ENCODE assay signal across 8 mouse cellular contexts in genomic region chr17:5190367-5190766, GRCm38 (mm10).
DNase-seq lines count a peak whose midpoint lies in the region; ATAC-seq and TF ChIP-seq lines count a peak whose summit lies in the region.

No protein-coding gene starts in this region.

- no peak for TF ChIP-seq POLR2A in spleen, adult 2 months (IDR thresholded peaks at IDR 0.05; ENCODE audit: low read depth, low read length)

- no peak for TF ChIP-seq CTCF in spleen, adult 2 months (IDR thresholded peaks at IDR 0.05; ENCODE audit: extremely low read depth, insufficient read depth, insufficient read length, insufficient replicate concordance)

- H3K36me3 ChIP-seq in spleen, adult 2 months (ENCODE audit: control insufficient read depth, insufficient read depth, low read length) = no peaks in the 10 kb centered on the region
- H3K36me3 ChIP-seq in hindbrain, embryonic 15.5 days = no peaks in the 10 kb centered on the region
- H3K36me3 ChIP-seq in midbrain, embryonic 10.5 days = no peaks in the 10 kb centered on the region

- H3K4me2 ChIP-seq in hindbrain, embryonic 15.5 days = peak overlapping the region; percentile 82

- H3K4me1 ChIP-seq in spleen, adult 2 months (ENCODE audit: control insufficient read depth, insufficient read depth, insufficient read length) = peaks cover 22% of the 10 kb centered on the region; the same call in 1 of the 2 replicates
- peaks cover 27% of the 10 kb centered on the region for H3K4me1 ChIP-seq in hindbrain, embryonic 15.5 days (replicated peaks)
- H3K4me1 ChIP-seq in midbrain, embryonic 10.5 days = peaks cover 51% of the 10 kb centered on the region

- H3K27me3 ChIP-seq in spleen, adult 2 months (ENCODE audit: control insufficient read depth, insufficient read depth, low read length) = no peaks in the 10 kb centered on the region
- no peaks in the 10 kb centered on the region for H3K27me3 ChIP-seq in hindbrain, embryonic 15.5 days
- no peaks in the 10 kb centered on the region for H3K27me3 ChIP-seq in midbrain, embryonic 10.5 days (ENCODE audit: low read depth, poor library complexity, severe bottlenecking)

- peak overlapping the region; percentile 50 for H3K27ac ChIP-seq in spleen, adult 2 months (ENCODE audit: insufficient read depth, low read length)
- H3K27ac ChIP-seq in hindbrain, embryonic 15.5 days (replicated peaks) = peak overlapping the region; percentile 91
- H3K27ac ChIP-seq in midbrain, embryonic 10.5 days (replicated peaks) = peak overlapping the region; percentile 97

- ATAC-seq in hindbrain, embryonic 15.5 days (ENCODE audit: low FRiP score, low read depth) = no peak

- 17% methylated on average over 3 of the region's 3 CpGs for WGBS in spleen, adult 2 months
- 22% methylated on average over 3 of the region's 3 CpGs for WGBS in hindbrain, embryonic 15.5 days
- WGBS in midbrain, embryonic 10.5 days = 24% methylated on average over 3 of the region's 3 CpGs

- peak overlapping the region; percentile 61 for H3K9ac ChIP-seq in hindbrain, embryonic 15.5 days

- H3K4me3 ChIP-seq in spleen, adult 2 months (ENCODE audit: extremely low read depth, insufficient read depth, insufficient read length) = peak overlapping the region; percentile 87; the same call in 1 of the 2 replicates
- peak overlapping the region; percentile 54 for H3K4me3 ChIP-seq in hindbrain, embryonic 15.5 days
- peak overlapping the region; percentile 65 for H3K4me3 ChIP-seq in midbrain, embryonic 10.5 days

- peak; percentile 50 to 76 for DNase-seq in adrenal gland, adult (ENCODE audit: inconsistent age in 2 of 2, low spot score in 1 of 2)
- no peak for DNase-seq in adrenal gland, adult 2 months
- no peak for DNase-seq in spleen, adult 2 months (ENCODE audit: low read depth in 1 of 2, low spot score in 2 of 2)
- no peak for DNase-seq in spleen, adult 12 weeks (ENCODE audit: low spot score)
- no peak for DNase-seq in midbrain, embryonic 10.5 days (ENCODE audit: low spot score)
- DNase-seq in urinary bladder, postnatal 10 days (ENCODE audit: low spot score) = no peak
- no peak for DNase-seq in frontal cortex, postnatal 10 days (ENCODE audit: low spot score in 2 of 2)

- no peaks in the 10 kb centered on the region for H3K9me3 ChIP-seq in hindbrain, embryonic 15.5 days
- H3K9me3 ChIP-seq in midbrain, embryonic 10.5 days (replicated peaks) = no peaks in the 10 kb centered on the region

Comparison
In these comparisons a context has a peak if more than half of its experiments do, and no peak if none do; other contexts are left out.
1. DNase-seq: peak in adrenal gland, adult (2 of 2); none in adrenal gland, adult 2 months (single experiment), spleen, adult 2 months (0 of 2), spleen, adult 12 weeks (single experiment), midbrain, embryonic 10.5 days (single experiment), urinary bladder, postnatal 10 days (single experiment) and frontal cortex, postnatal 10 days (0 of 2).
2. Peak in every context shown above with its lines, with median percentiles within 50 percentile points of each other: H3K27ac ChIP-seq and H3K4me3 ChIP-seq.